Mouse (Mus musculus) cerebellum, adult 11 months (tissue): ENCODE data around the gene Itgb5.

Experiments
- DNase-seq: peaks from one replicate; pipeline ENCODE4 v3.0.0; 2022

Gene Itgb5

GRCm38 (mm10) chr16:33832728-33833428, 3.4 kb downstream of the Itgb5 start:
- no peak for DNase-seq

- DNase-seq, result no peak
Measured at GRCm38 (mm10) chr16:33833429-33833753, 3.9 kb downstream of the Itgb5 start.

GRCm38 (mm10) chr16:33833781-33834482, 4.5 kb downstream of the Itgb5 start:
- DNase-seq, result no peak

- no peak for DNase-seq
Measured at GRCm38 (mm10) chr16:33836676-33837075, 7.2 kb downstream of the Itgb5 start.

- DNase-seq, result no peak
Measured at GRCm38 (mm10) chr16:33837191-33837590, 7.7 kb downstream of the Itgb5 start.

GRCm38 (mm10) chr16:33840616-33841015, 11.2 kb downstream of the Itgb5 start:
- DNase-seq, result no peak

GRCm38 (mm10) chr16:33842081-33842880, 12.8 kb downstream of the Itgb5 start:
- DNase-seq, result no peak

GRCm38 (mm10) chr16:33844150-33844611, 14.7 kb downstream of the Itgb5 start:
- no peak for DNase-seq

- no peak for DNase-seq
Measured at GRCm38 (mm10) chr16:33844866-33845265, 15.4 kb downstream of the Itgb5 start.

- DNase-seq, result no peak
Measured at GRCm38 (mm10) chr16:33853271-33853670, 23.8 kb downstream of the Itgb5 start.

GRCm38 (mm10) chr16:33858766-33859165, 29.3 kb downstream of the Itgb5 start:
- DNase-seq, result no peak

- DNase-seq, result no peak
Measured at GRCm38 (mm10) chr16:33859380-33859779, 29.9 kb downstream of the Itgb5 start.

GRCm38 (mm10) chr16:33859988-33860700, 30.7 kb downstream of the Itgb5 start:
- DNase-seq, result peak; percentile 94

- DNase-seq, result peak; percentile 48
Measured at GRCm38 (mm10) chr16:33862406-33862805, 32.9 kb downstream of the Itgb5 start.

- DNase-seq, result no peak
Measured at GRCm38 (mm10) chr16:33863208-33863751, 33.8 kb downstream of the Itgb5 start.

GRCm38 (mm10) chr16:33870224-33870785, 40.8 kb downstream of the Itgb5 start:
- no peak for DNase-seq

- DNase-seq, result no peak
Measured at GRCm38 (mm10) chr16:33870988-33871758, 41.7 kb downstream of the Itgb5 start.

GRCm38 (mm10) chr16:33871865-33872443, 42.5 kb downstream of the Itgb5 start:
- DNase-seq, result no peak

GRCm38 (mm10) chr16:33873282-33873681, 43.8 kb downstream of the Itgb5 start:
- no peak for DNase-seq

- DNase-seq, result no peak
Measured at GRCm38 (mm10) chr16:33878041-33878783, 48.7 kb downstream of the Itgb5 start.
